Mouse (Mus musculus): Measurements from ENCODE around the gene Ebf3.

DNA sequence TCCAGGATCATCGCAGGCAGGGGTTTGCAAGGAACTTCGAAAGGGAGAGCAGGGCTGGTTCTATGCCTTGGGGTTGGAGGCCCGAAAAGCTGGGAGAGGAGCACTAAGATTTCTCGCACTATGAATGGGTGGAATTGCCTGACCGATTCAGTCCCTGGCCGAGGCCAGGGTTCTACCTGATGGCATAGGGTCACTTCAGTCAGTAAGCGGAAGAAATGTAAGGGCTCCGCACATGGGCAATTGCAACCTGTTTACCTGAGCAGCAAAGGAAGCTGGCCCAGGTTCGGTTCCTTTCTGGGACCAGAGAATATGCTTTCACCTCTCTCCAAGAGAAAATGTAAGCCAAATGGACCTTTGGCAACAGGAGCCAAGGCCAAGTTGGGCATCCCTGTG, 4.1 kb upstream of the Ebf3 start:
- TF ChIP-seq CTCF (IDR thresholded peaks at IDR 0.05; ENCODE audit: control insufficient read depth, insufficient read depth, insufficient read length) (no peak), MAX (IDR thresholded peaks at IDR 0.05) (no peak), USF1 (IDR thresholded peaks at IDR 0.05; ENCODE audit: low read depth) (no peak), CEBPB (IDR thresholded peaks at IDR 0.05; ENCODE audit: low read depth) (no peak), MYOD1 (IDR thresholded peaks at IDR 0.05; ENCODE audit: control insufficient read depth, insufficient read length, low read depth) (no peak), FOSL1 (IDR thresholded peaks at IDR 0.05; ENCODE audit: insufficient read depth, low read length, poor library complexity, severe bottlenecking) (no peak), MYOG (IDR thresholded peaks at IDR 0.05; ENCODE audit: control insufficient read depth, extremely low read depth, insufficient read length) (no peak)

All from C2C12 (cell line).